Mouse (Mus musculus) retina, postnatal 1 day (tissue): ENCODE results near the gene Mto1.
"Not testable (repeated sequence)": the region's sequence is repeated elsewhere in the genome, so short reads cannot be mapped to it uniquely, and the experiment has no call there.

ENCODE experiments used
- DNase-seq: peaks from one replicate; pipeline ENCODE4 v3.0.0-alpha.2; 2012

Gene Mto1

GRCm38 (mm10) chr9:78476531-78477020 is 28.6 kb downstream of the Mto1 start:
- DNase-seq, result peak; percentile 37

GRCm38 (mm10) chr9:78477021-78477551 is 29.1 kb downstream of the Mto1 start:
- DNase-seq, result peak; percentile 69

- DNase-seq, result not testable (repeated sequence)
Observed at GRCm38 (mm10) chr9:78478009-78478605, 30.1 kb downstream of the Mto1 start.

GRCm38 (mm10) chr9:78479308-78479707 is 31.3 kb downstream of the Mto1 start:
- not testable (repeated sequence) for DNase-seq

- not testable (repeated sequence) for DNase-seq
Observed at GRCm38 (mm10) chr9:78480227-78480626, 32.2 kb downstream of the Mto1 start.

- peak; percentile 88 for DNase-seq
Observed at GRCm38 (mm10) chr9:78480706-78481358, 32.8 kb downstream of the Mto1 start.

GRCm38 (mm10) chr9:78481423-78482331 is 33.7 kb downstream of the Mto1 start:
- peak; percentile 99 for DNase-seq

GRCm38 (mm10) chr9:78482386-78482785 is 34.4 kb downstream of the Mto1 start:
- DNase-seq, result no peak

GRCm38 (mm10) chr9:78484660-78485059 is 36.7 kb downstream of the Mto1 start:
- DNase-seq, result no peak

GRCm38 (mm10) chr9:78488021-78488420 is 40.0 kb downstream of the Mto1 start:
- DNase-seq, result not testable (repeated sequence)

- peak; percentile 63 for DNase-seq
Observed at GRCm38 (mm10) chr9:78488890-78489420, 40.9 kb downstream of the Mto1 start, which contains the start of gene Eef1a1. Gene Eef1a1 (minus strand): TSS chr9:78489151.

- no peak for DNase-seq
Observed at GRCm38 (mm10) chr9:78491169-78491568, 43.2 kb downstream of the Mto1 start.

- DNase-seq, result no peak
Observed at GRCm38 (mm10) chr9:78492254-78492653, 44.2 kb downstream of the Mto1 start.

GRCm38 (mm10) chr9:78493171-78493570 is 45.2 kb downstream of the Mto1 start:
- no peak for DNase-seq

GRCm38 (mm10) chr9:78500386-78500785 is 52.4 kb downstream of the Mto1 start:
- DNase-seq, result no peak

- peak; percentile 70 for DNase-seq
Observed at GRCm38 (mm10) chr9:78501284-78501683, 53.3 kb downstream of the Mto1 start.

- peak; percentile 89 for DNase-seq
Observed at GRCm38 (mm10) chr9:78503223-78504079, 55.4 kb downstream of the Mto1 start.

- no peak for DNase-seq
Observed at GRCm38 (mm10) chr9:78504133-78504532, 56.1 kb downstream of the Mto1 start.

GRCm38 (mm10) chr9:78504679-78505078 is 56.7 kb downstream of the Mto1 start:
- DNase-seq, result no peak

- no peak for DNase-seq
Observed at GRCm38 (mm10) chr9:78505223-78505622, 57.2 kb downstream of the Mto1 start.

- no peak for DNase-seq
Observed at GRCm38 (mm10) chr9:78506002-78506721, 58.2 kb downstream of the Mto1 start.
